ENCODE assay signal across 38 mouse cellular contexts in the genomic region with DNA sequence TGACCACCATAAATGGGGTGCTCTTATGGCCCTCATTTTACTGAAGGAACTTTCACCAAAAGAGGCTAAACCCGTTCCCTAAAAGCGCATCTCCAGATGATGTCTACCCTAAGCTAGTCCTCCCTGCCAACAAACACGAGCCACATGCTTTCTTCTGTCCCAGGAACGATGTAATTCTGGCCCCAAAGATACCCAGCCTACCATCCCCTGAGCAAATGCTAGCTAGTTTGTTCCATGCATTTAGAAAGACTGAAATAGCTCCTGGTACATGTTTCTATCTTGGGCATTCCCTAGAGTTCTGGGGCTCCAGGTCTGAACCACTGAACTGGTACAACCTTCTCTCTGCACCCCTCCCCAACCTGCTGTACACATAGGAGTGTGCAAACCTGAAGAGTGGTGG. TPM values are rescaled to one million over a fixed set of nuclear protein-coding genes. Genes with fewer than 3 reads are reported as not detected.
"Had no signal": no experiment of that assay in that cellular context is flagged by ENCODE, and none has a peak within 500 bp of the region (broad histone marks: within the 10 kb centered on the region; RNA-seq: fewer than 3 reads in every experiment).

No protein-coding gene starts in this region.

- H3K4me1 ChIP-seq: hindbrain, embryonic 15.5 days had no signal

- H3K27ac ChIP-seq: heart, embryonic 15.5 days; hindbrain, embryonic 13.5 days; hindbrain, embryonic 15.5 days; hindbrain, postnatal 0 days; limb, embryonic 10.5 days; limb, embryonic 12.5 days; liver, embryonic 13.5 days; liver, embryonic 15.5 days had no signal

- ATAC-seq: hindbrain, postnatal 0 days; intestine, embryonic 16.5 days had no signal

- DNase-seq: gastrocnemius, postnatal 14 days; gastrocnemius, postnatal 36 days; heart, adult 11 months; heart, postnatal 14 days; heart, postnatal 36 days; kidney, adult 11 months; kidney, adult 2 months; kidney, adult 9 months; kidney, postnatal 14 days; kidney, postnatal 4 days; liver; liver, embryonic 13.5 days had no signal

- H3K4me3 ChIP-seq: heart, embryonic 10.5 days; heart, embryonic 12.5 days; heart, embryonic 15.5 days; hindbrain, embryonic 13.5 days; hindbrain, embryonic 15.5 days; kidney, embryonic 15.5 days; limb, embryonic 10.5 days; limb, embryonic 12.5 days; liver, embryonic 13.5 days; liver, embryonic 15.5 days had no signal

RNA-seq across cellular contexts. Expression of gene Gm8439, which starts 2.4 kb away (rescaled TPM):
- total RNA-seq: gastrocnemius, adult 18-20 months; gastrocnemius, adult 8-10 months; gastrocnemius, postnatal 14 days; gastrocnemius, postnatal 36 days; heart, adult 8-10 months; heart, postnatal 14 days; heart, postnatal 36 days; hematopoietic stem cell, adult 5-6 weeks; hindbrain, postnatal 0 days; layer of hippocampus, adult 8-10 months; layer of hippocampus, postnatal 10 days; layer of hippocampus, postnatal 25 days; left cerebral cortex, adult 8-10 months; left cerebral cortex, postnatal 14 days; left cerebral cortex, postnatal 36 days had no signal
- polyA plus RNA-seq: heart, embryonic 12.5 days; heart, embryonic 15.5 days; hindbrain, embryonic 11.5 days; hindbrain, embryonic 13.5 days; hindbrain, embryonic 15.5 days; hindbrain, postnatal 0 days; intestine, embryonic 14.5 days; intestine, embryonic 16.5 days; kidney, adult 2 months; kidney, embryonic 15.5 days; limb, embryonic 10.5 days; limb, embryonic 12.5 days; limb, embryonic 14.5 days; liver, embryonic 11.5 days; liver, embryonic 13.5 days; liver, embryonic 15.5 days had no signal

RNA-seq across cellular contexts. Expression of gene Slfnl1, which starts 58.9 kb away (rescaled TPM):
- total RNA-seq: gastrocnemius, postnatal 14 days; heart, postnatal 36 days; hematopoietic stem cell, adult 5-6 weeks; left cerebral cortex, postnatal 36 days had no signal
- polyA plus RNA-seq: heart, embryonic 12.5 days; heart, embryonic 15.5 days; hindbrain, embryonic 13.5 days; hindbrain, postnatal 0 days; intestine, embryonic 14.5 days; intestine, embryonic 16.5 days; kidney, embryonic 15.5 days; kidney, postnatal 0 days; limb, embryonic 10.5 days; limb, embryonic 12.5 days; liver, embryonic 11.5 days; liver, embryonic 13.5 days; liver, embryonic 15.5 days had no signal
